Mouse (Mus musculus) kidney, embryonic 14.5 days (tissue): ENCODE results near the gene 9930022D16Rik. TPM values are rescaled to one million over a fixed set of nuclear protein-coding genes. Genes with fewer than 3 reads are reported as not detected.

Source experiments
- ATAC-seq: fragments of 200-750 bp; cut with Nextera tagmentation; 2 replicates; pipeline ENCODE4 v1.8.0; 2017; ENCODE audit warnings: moderate number of reproducible peaks, mild to moderate bottlenecking, moderate TSS enrichment, moderate library complexity; ENCODE audit not compliant: low FRiP score, low TSS enrichment
- H3K27ac ChIP-seq: fragments of 300-500 bp; sonication (generic); 2 replicates; pipeline ENCODE4 v1.5.1; 2014; ENCODE audit warnings: low read depth, mild to moderate bottlenecking, low read length, moderate library complexity, mixed read lengths
- H3K27me3 ChIP-seq: fragments of 300-500 bp; sonication (generic); 2 replicates; pipeline ENCODE4 v1.6.1; 2014; ENCODE audit warnings: mild to moderate bottlenecking, low read length; ENCODE audit not compliant: control insufficient read depth, insufficient read depth
- H3K36me3 ChIP-seq: fragments of 300-500 bp; sonication (generic); 2 replicates; pipeline ENCODE4 v1.6.1; 2014; ENCODE audit warnings: low read length, mixed read lengths; ENCODE audit not compliant: control insufficient read depth, insufficient read depth
- H3K4me1 ChIP-seq: fragments of 300-500 bp; sonication (generic); 2 replicates; pipeline ENCODE4 v1.6.1; 2014; ENCODE audit warnings: low read length, mixed read lengths; ENCODE audit not compliant: control insufficient read depth, insufficient read depth
- H3K4me2 ChIP-seq: fragments of 300-500 bp; sonication (generic); replicated peaks from 2 replicates; pipeline ENCODE4 v1.6.1; 2014; ENCODE audit warnings: low read depth, mild to moderate bottlenecking, low read length
- H3K4me3 ChIP-seq: fragments of 300-500 bp; sonication (generic); 2 replicates; pipeline ENCODE4 v1.5.1; 2014; ENCODE audit warnings: mild to moderate bottlenecking, low read length
- H3K9ac ChIP-seq: fragments of 300-500 bp; sonication (generic); 2 replicates; pipeline ENCODE4 v1.6.1; 2014; ENCODE audit warnings: low read depth, mild to moderate bottlenecking, low read length, moderate library complexity
- H3K9me3 ChIP-seq: fragments of 300-500 bp; sonication (generic); 2 replicates; pipeline ENCODE4 v1.6.1; 2016; ENCODE audit warnings: low read length; ENCODE audit not compliant: control insufficient read depth
- WGBS: fragments of 180-500 bp; shearing (Covaris S2); extraction: QIAGEN DNeasy Blood & Tissue Kit; methylation state at CpG from one replicate; pipeline ENCODE4 v1.1.7; 2014; 5-methylcytosine and 5-hydroxymethylcytosine counted together
- polyA plus RNA-seq: library from polyadenylated mRNA; unstranded; fragments of >200 nt; fragmentation: Nextera tagmentation; extraction: Ambion mirVana; gene quantifications from 2 replicates; pipeline ENCODE4 v1.2.1, GENCODE M21; 2014

9930022D16Rik gene
- not detected in 2 replicates for polyA plus RNA-seq

DNA sequence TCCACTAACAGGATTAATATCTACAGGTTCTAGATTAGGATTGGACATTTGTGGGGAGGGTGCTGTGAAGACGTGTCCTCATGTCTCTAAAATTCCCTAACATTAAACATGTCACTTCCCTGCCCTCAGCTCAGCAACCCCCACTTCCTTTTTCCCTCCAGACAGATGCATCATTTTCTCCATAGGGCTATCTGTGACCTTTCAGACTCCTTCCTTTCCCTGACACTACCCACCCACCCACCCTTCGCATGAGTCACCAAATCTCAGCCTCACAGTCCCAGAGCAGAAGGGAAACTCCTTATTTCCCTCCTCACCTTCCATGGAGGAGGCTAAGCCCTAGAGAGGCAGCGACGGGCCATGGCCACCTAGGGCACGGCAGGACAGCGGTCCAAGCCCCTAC, at the start of gene 9930022D16Rik:
Gene 9930022D16Rik (plus strand): TSS at position 301 of the 400 bp plus-strand sequence.
- Histone ChIP-seq H3K9ac (no peak within 1 kb of the TSS), H3K9me3 (no peaks in the 10 kb centered on the region), H3K4me1 (no peaks in the 10 kb centered on the region), H3K4me2 (no peak within 1 kb of the TSS), H3K27ac (no peak within 1 kb of the TSS), H3K4me3 (no peak within 1 kb of the TSS), H3K27me3 (no peaks in the 10 kb centered on the region), H3K36me3 (no peaks in the 10 kb centered on the region)
- 85% methylated on average over 6 of the region's 6 CpGs for WGBS
- ATAC-seq: no peak

DNA sequence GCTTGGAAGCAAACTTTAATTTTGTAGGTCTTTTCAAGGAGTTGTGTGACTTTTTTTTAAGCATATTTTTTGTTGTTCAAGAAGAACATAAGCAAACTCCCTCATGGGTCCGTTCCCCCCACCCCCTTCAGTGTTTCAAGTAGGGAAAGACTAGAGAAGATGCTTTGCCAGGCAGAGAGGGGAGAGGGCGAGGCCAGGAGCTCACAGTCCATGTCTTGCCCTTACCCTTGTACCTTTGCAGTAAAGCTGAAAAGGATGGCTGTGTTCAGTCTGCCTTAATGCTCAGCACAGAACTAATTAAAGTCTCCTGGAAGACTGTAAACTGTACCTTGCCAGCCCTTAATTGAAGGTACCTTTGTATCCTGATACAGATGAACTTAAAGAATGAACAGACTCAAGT, 49.4 kb upstream of the 9930022D16Rik start:
- Histone ChIP-seq H3K4me2 (peak overlapping the region; percentile 75), H3K9ac (peak overlapping the region; percentile 44; the same call in 1 of the 2 replicates), H3K27me3 (no peaks in the 10 kb centered on the region), H3K4me3 (peak overlapping the region; percentile 94), H3K4me1 (peaks cover 38% of the 10 kb centered on the region; the same call in 1 of the 2 replicates), H3K27ac (no peak overlapping the region), H3K36me3 (peaks cover 31% of the 10 kb centered on the region; the same call in 1 of the 2 replicates), H3K9me3 (no peaks in the 10 kb centered on the region)
- WGBS: 63% methylated on average over 2 of the region's 2 CpGs
- ATAC-seq: no peak

GRCm38 (mm10) chr11:109364881-109365280, 48.8 kb upstream of the 9930022D16Rik start:
- H3K9ac ChIP-seq: peak overlapping the region; percentile 44; the same call in 1 of the 2 replicates
- 80% methylated on average over 10 of the region's 10 CpGs for WGBS
- peak overlapping the region; percentile 94; the same call in 1 of the 2 replicates for H3K4me3 ChIP-seq
- H3K9me3 ChIP-seq: no peaks in the 10 kb centered on the region
- H3K4me2 ChIP-seq: peak overlapping the region; percentile 75
- H3K27me3 ChIP-seq: no peaks in the 10 kb centered on the region
- H3K4me1 ChIP-seq: peaks cover 38% of the 10 kb centered on the region; the same call in 1 of the 2 replicates
- ATAC-seq: no peak
- peaks cover 31% of the 10 kb centered on the region; the same call in 1 of the 2 replicates for H3K36me3 ChIP-seq
- H3K27ac ChIP-seq: no peak overlapping the region

GRCm38 (mm10) chr11:109365818-109366217, 47.9 kb upstream of the 9930022D16Rik start:
- H3K4me1 ChIP-seq: peaks cover 38% of the 10 kb centered on the region; the same call in 1 of the 2 replicates
- ATAC-seq: no peak
- H3K9me3 ChIP-seq: no peaks in the 10 kb centered on the region
- peaks cover 31% of the 10 kb centered on the region; the same call in 1 of the 2 replicates for H3K36me3 ChIP-seq
- no peak overlapping the region for H3K4me3 ChIP-seq
- H3K9ac ChIP-seq: no peak overlapping the region
- no peak overlapping the region for H3K27ac ChIP-seq
- 96% methylated on average over 5 of the region's 5 CpGs for WGBS
- no peak overlapping the region for H3K4me2 ChIP-seq
- H3K27me3 ChIP-seq: no peaks in the 10 kb centered on the region

- Histone ChIP-seq H3K4me1 (peaks cover 34% of the 10 kb centered on the region; the same call in 1 of the 2 replicates), H3K4me2 (no peak overlapping the region), H3K27ac (no peak overlapping the region), H3K9me3 (no peaks in the 10 kb centered on the region), H3K9ac (no peak overlapping the region), H3K4me3 (no peak overlapping the region), H3K27me3 (no peaks in the 10 kb centered on the region), H3K36me3 (peaks cover 31% of the 10 kb centered on the region; the same call in 1 of the 2 replicates)
- WGBS: 72% methylated on average over 15 of the region's 15 CpGs
- ATAC-seq: no peak
Observed at GRCm38 (mm10) chr11:109366802-109367579, 46.7 kb upstream of the 9930022D16Rik start.

DNA sequence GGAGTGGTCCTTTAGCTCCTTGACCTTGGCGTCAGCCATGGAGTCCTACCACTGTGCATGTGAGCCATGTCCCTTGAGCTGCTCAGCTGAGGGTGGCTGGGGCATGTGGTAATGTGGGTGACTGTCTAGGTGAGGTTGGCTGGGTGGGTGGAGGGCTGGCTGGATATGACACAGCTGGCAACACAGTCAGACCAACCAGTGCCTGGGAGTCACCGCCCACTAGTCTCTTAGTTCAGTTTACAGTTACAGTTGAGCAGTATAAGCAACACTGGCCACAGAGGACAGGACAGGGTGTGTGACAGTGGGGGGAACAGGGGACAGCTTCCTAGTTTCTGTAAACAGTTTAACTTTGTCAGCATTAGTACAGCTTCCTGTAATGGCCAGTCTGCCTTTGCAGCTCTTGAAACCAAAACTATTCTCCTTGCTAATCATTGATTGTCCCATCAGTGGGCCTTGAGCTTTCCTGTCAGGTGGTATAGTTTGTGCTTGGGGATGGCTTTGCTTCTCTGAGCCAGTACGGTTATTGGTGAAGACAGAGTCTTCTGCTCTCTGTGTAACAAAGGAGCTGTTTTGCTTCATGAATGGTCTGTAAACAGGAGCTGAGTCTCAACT, 44.6 kb upstream of the 9930022D16Rik start:
- Histone ChIP-seq H3K36me3 (peaks cover 31% of the 10 kb centered on the region; the same call in 1 of the 2 replicates), H3K4me3 (no peak overlapping the region), H3K9ac (no peak overlapping the region), H3K27me3 (no peaks in the 10 kb centered on the region), H3K4me2 (no peak overlapping the region), H3K27ac (no peak overlapping the region), H3K4me1 (peaks cover 34% of the 10 kb centered on the region; the same call in 1 of the 2 replicates), H3K9me3 (no peaks in the 10 kb centered on the region)
- 0 out of 2 replicates have a peak, but pooled peaks have one; percentile 32 for ATAC-seq
- WGBS: 87% methylated on average over 3 of the region's 3 CpGs

- no peak for ATAC-seq
- H3K36me3 ChIP-seq: no peaks in the 10 kb centered on the region
Observed at GRCm38 (mm10) chr11:109375412-109375811, 38.3 kb upstream of the 9930022D16Rik start.

GRCm38 (mm10) chr11:109376484-109377143, 37.1 kb upstream of the 9930022D16Rik start:
- H3K27me3 ChIP-seq: no peaks in the 10 kb centered on the region
- no peak overlapping the region for H3K9ac ChIP-seq
- no peak overlapping the region for H3K4me2 ChIP-seq
- H3K9me3 ChIP-seq: no peaks in the 10 kb centered on the region
- no peak overlapping the region for H3K4me3 ChIP-seq
- no peak overlapping the region for H3K27ac ChIP-seq
- H3K4me1 ChIP-seq: peaks cover 19% of the 10 kb centered on the region
- H3K36me3 ChIP-seq: no peaks in the 10 kb centered on the region
- no peak for ATAC-seq
- 63% methylated on average over 7 of the region's 7 CpGs for WGBS

More at GRCm38 (mm10) chr11:109375412-109375811, 38.3 kb upstream of the 9930022D16Rik start:
- Histone ChIP-seq H3K9ac (no peak overlapping the region), H3K27ac (no peak overlapping the region), H3K27me3 (no peaks in the 10 kb centered on the region), H3K9me3 (no peaks in the 10 kb centered on the region), H3K4me2 (no peak overlapping the region), H3K4me3 (no peak overlapping the region), H3K4me1 (peaks cover 19% of the 10 kb centered on the region)
- 78% methylated on average over 7 of the region's 7 CpGs for WGBS
